Mouse (Mus musculus) embryonic facial prominence, embryonic 13.5 days (tissue): ENCODE measurements around the gene Gm49394. TPM values are rescaled to one million over a fixed set of nuclear protein-coding genes. Genes with fewer than 3 reads are reported as not detected.
A peak's percentile ranks its signal among the peaks of the same experiment; 100 is the strongest.

ENCODE experiments used
- ATAC-seq: fragments of 200-750 bp; cut with Nextera tagmentation; 2 replicates; pipeline ENCODE4 v1.8.0; 2017; ENCODE audit warnings: low read depth; ENCODE audit not compliant: insufficient number of reproducible peaks, insufficient read depth, low FRiP score, low TSS enrichment
- H3K27ac ChIP-seq: fragments of 300-500 bp; sonication (generic); 2 replicates; pipeline ENCODE4 v1.5.1; 2015; ENCODE audit warnings: moderate library complexity, mild to moderate bottlenecking, inconsistent platforms
- H3K27me3 ChIP-seq: fragments of 300-500 bp; sonication (generic); 2 replicates; pipeline ENCODE4 v1.6.1; 2015; ENCODE audit warnings: mild to moderate bottlenecking, inconsistent platforms
- H3K36me3 ChIP-seq: fragments of 300-500 bp; sonication (generic); 2 replicates; pipeline ENCODE4 v1.6.1; 2015; ENCODE audit warnings: mild to moderate bottlenecking, inconsistent platforms
- H3K4me1 ChIP-seq: fragments of 300-500 bp; sonication (generic); 2 replicates; pipeline ENCODE4 v1.6.1; 2015; ENCODE audit warnings: inconsistent platforms
- H3K4me2 ChIP-seq: fragments of 300-500 bp; sonication (generic); 2 replicates; pipeline ENCODE4 v1.6.1; 2015; ENCODE audit warnings: moderate library complexity, mild to moderate bottlenecking, inconsistent platforms
- H3K4me3 ChIP-seq: fragments of 300-500 bp; sonication (generic); 2 replicates; pipeline ENCODE4 v1.5.1; 2015; ENCODE audit warnings: mild to moderate bottlenecking, inconsistent platforms
- H3K9ac ChIP-seq: fragments of 300-500 bp; sonication (generic); 2 replicates; pipeline ENCODE4 v1.6.1; 2015; ENCODE audit warnings: mild to moderate bottlenecking, inconsistent platforms
- H3K9me3 ChIP-seq: fragments of 300-500 bp; sonication (generic); 2 replicates; pipeline ENCODE4 v1.6.1; 2016; ENCODE audit warnings: inconsistent platforms
- WGBS: fragments of 180-500 bp; shearing (Covaris S2); methylation state at CpG from one replicate; pipeline ENCODE4 v1.1.7; 2015; ENCODE audit warnings: mixed read lengths; 5-methylcytosine and 5-hydroxymethylcytosine counted together
- polyA plus RNA-seq: library from polyadenylated mRNA; unstranded; fragments of >200 nt; fragmentation: Nextera tagmentation; extraction: Ambion mirVana; gene quantifications from 2 replicates; pipeline ENCODE4 v1.2.1, GENCODE M21; 2015

Gene Gm49394
- polyA plus RNA-seq, 1 experiment from 2014 or later: not detected

DNA sequence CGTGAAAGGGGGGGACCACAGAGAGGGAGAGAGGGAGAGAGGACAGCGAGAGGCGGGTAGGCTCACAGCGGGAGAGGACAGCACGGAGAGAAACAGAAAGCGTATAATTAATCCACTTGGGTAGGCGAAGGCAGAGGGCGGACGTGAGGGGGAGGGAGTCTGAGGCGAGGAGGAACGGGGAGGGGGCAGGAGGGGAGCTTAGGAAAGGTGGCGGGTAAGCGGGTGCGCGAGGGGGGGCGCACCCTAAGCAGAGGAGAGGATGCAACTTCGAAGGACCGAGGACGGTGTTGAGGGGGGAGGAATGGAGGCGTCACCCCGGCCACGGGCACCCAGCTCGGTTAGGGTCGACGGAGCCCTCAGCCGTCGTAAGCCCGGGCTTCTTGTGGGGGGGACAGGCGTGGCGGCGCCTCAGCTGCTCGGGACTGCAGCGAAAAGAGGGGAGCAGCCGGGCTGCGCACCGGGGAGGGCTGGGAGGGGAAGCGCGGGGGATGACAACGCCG lies 11.0 kb downstream of the Gm49394 start:
- Histone ChIP-seq H3K36me3 (peaks cover 20% of the 10 kb centered on the region), H3K4me2 (peak overlapping the region; percentile 69), H3K9ac (peak overlapping the region; percentile 93), H3K27me3 (peaks cover 100% of the 10 kb centered on the region), H3K27ac (peak overlapping the region; percentile 96), H3K4me1 (peaks cover 48% of the 10 kb centered on the region), H3K9me3 (no peaks in the 10 kb centered on the region), H3K4me3 (peak overlapping the region; percentile 65)
- ATAC-seq: peak; percentile 20; the same call in 1 of the 2 replicates
- under 1% methylated on average over 39 of the region's 40 CpGs for WGBS

DNA sequence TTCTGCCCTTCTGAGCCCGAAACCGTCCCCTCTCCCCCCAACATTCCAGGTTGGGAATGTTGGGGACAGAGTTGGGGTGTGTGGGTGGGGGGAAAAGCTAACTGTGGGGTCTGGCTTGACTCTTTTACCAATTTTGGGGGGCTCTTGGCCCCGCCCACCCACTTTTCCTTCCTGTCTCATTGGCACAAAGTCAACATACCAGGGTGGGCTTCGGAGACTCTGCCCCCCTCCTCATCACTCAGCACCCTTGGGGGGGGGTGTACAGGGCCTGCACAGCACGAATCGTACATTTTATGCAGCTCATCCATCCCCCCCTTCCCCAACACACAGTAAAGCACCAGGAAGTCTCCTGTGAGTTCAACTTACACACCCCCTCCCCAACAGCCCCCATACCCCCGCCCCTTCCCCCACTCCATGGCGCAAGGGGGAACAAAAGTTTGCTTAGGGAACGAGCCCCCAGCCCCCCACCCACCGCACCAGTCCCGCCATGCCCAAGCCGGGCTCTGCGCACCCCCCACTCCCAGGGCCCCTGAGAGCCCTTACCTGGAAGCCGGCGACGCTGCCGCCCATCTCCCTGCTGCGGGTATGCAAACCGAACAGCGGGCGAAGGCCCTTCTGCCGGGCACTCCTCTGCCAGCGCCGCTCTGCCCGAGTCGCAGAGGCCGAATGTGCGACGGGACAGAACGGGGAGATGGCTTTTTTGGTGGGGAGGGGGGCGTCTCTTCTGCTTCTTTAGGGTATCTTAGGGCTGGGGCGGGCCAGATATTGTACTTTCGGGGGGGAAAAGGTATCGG lies 11.7 kb downstream of the Gm49394 start:
- Histone ChIP-seq H3K4me3 (peak overlapping the region; percentile 65), H3K4me2 (peak overlapping the region; percentile 69), H3K9me3 (no peaks in the 10 kb centered on the region), H3K4me1 (peaks cover 49% of the 10 kb centered on the region), H3K27ac (peak overlapping the region; percentile 96), H3K36me3 (peaks cover 25% of the 10 kb centered on the region), H3K9ac (peak overlapping the region; percentile 93), H3K27me3 (peaks cover 98% of the 10 kb centered on the region)
- no peak for ATAC-seq
- WGBS: 1% methylated on average over 34 of the region's 34 CpGs

DNA sequence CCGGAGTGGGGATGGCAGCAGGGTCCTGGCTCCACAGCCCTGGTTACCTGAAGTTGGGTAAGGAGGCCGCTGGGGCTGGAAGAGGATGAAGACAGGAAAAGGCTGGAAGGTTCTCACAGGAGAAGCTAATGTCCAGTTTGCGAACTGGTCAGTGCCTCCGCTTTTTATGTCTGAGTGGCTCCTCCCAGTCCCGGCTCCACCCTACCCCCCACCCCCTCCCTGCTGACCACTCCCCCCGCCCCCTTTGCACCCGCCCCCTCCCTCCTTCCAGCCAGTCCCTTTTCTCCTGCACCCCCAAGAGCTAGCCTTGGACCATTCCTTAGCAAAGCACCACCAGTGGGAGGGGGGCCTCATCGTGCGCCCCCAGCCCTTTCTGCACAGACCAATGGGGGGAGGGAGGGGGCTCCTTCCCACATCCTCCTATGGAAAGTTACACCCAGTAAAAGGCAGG lies 12.4 kb downstream of the Gm49394 start:
- WGBS: 10% methylated on average over 8 of the region's 9 CpGs
- H3K9ac ChIP-seq: peak overlapping the region; percentile 93

DNA sequence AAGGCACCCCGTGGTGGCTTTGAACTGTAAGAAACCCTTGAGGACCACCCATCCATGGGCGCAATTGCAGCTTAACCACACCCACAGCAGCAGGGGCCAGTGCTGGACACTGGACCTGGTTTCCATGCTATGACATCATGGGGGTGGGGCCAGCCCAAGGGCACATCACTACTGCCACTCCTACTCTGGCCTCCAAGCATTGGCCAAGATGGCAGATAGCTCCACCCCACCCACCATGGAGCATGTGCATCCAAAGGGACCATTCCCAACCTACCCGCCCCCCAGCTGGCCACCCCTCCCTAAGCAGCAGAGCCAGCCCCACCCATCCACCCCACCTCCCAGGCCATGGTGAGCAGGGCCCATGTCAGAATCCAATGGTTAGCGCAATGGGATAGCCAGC lies 13.7 kb downstream of the Gm49394 start:
- Histone ChIP-seq H3K9ac (peak overlapping the region; percentile 93), H3K36me3 (peaks cover 38% of the 10 kb centered on the region), H3K4me1 (peaks cover 48% of the 10 kb centered on the region), H3K4me2 (peak overlapping the region; percentile 69), H3K27ac (peak overlapping the region; percentile 72; the same call in 1 of the 2 replicates), H3K9me3 (no peaks in the 10 kb centered on the region), H3K27me3 (peaks cover 86% of the 10 kb centered on the region), H3K4me3 (peak overlapping the region; percentile 65)
- 41% methylated on average over 4 of the region's 4 CpGs for WGBS
- ATAC-seq: no peak

More for the DNA sequence above, 12.4 kb downstream of the Gm49394 start:
- Histone ChIP-seq H3K27me3 (peaks cover 94% of the 10 kb centered on the region), H3K36me3 (peaks cover 28% of the 10 kb centered on the region), H3K27ac (peak overlapping the region; percentile 96), H3K4me2 (peak overlapping the region; percentile 69), H3K4me3 (peak overlapping the region; percentile 65), H3K9me3 (no peaks in the 10 kb centered on the region), H3K4me1 (peaks cover 49% of the 10 kb centered on the region)
- no peak for ATAC-seq

DNA sequence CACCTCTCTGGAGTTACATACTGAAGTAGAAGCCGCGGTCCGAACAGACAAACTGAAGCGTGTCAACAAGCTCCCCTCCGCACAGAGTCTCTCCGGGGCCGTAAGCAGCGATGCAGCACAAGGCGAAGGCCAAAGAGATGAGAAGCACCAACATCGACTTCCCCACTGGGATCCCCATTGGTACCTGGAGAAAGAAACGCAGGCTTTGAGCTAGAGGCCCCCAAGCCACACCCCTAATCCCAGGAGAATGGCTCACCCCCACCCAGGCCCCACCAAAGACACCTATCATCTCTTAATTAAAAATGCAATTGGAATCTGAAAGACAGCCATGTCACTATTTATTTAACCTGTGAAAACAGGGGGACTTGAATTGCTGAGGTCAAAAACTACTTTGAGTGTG lies 14.1 kb downstream of the Gm49394 start:
- no peak for ATAC-seq
- H3K27ac ChIP-seq: no peak overlapping the region; the same call in 1 of the 2 replicates

DNA sequence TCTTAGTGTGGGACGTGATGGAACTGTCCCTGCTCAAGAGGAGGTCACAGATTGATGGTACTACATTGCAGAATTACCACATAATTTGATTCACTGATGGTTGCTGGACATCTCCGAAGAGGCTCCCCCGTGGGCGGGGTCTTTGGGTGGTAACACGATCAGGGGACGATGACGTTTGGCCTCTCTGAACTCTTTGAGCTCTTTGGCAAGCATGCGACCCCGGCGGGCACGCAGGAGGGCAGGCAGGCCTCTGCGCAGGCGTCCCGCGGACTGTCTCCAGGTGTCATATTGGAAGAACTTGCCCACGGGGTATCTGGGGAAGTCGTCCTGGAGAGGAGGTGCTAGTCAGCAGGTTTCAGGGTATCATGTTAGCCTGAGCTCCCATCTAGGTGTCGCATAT lies 16.0 kb downstream of the Gm49394 start:
- Histone ChIP-seq H3K9ac (0 out of 2 replicates have a peak overlapping the region, but pooled peaks have one; percentile 36), H3K4me1 (peaks cover 37% of the 10 kb centered on the region), H3K4me3 (0 out of 2 replicates have a peak overlapping the region, but pooled peaks have one; percentile 3), H3K27me3 (peaks cover 62% of the 10 kb centered on the region), H3K4me2 (0 out of 2 replicates have a peak overlapping the region, but pooled peaks have one; percentile 7), H3K9me3 (no peaks in the 10 kb centered on the region), H3K36me3 (peaks cover 42% of the 10 kb centered on the region), H3K27ac (peak overlapping the region; percentile 8; the same call in 1 of the 2 replicates)
- 14% methylated on average over 18 of the region's 18 CpGs for WGBS
- ATAC-seq: no peak

More for the DNA sequence above, 14.1 kb downstream of the Gm49394 start:
- Histone ChIP-seq H3K36me3 (peaks cover 42% of the 10 kb centered on the region), H3K9ac (peak overlapping the region; percentile 93), H3K4me3 (peak overlapping the region; percentile 65), H3K4me1 (peaks cover 44% of the 10 kb centered on the region), H3K27me3 (peaks cover 81% of the 10 kb centered on the region), H3K4me2 (peak overlapping the region; percentile 69), H3K9me3 (no peaks in the 10 kb centered on the region)
- WGBS: 17% methylated on average over 11 of the region's 11 CpGs

DNA sequence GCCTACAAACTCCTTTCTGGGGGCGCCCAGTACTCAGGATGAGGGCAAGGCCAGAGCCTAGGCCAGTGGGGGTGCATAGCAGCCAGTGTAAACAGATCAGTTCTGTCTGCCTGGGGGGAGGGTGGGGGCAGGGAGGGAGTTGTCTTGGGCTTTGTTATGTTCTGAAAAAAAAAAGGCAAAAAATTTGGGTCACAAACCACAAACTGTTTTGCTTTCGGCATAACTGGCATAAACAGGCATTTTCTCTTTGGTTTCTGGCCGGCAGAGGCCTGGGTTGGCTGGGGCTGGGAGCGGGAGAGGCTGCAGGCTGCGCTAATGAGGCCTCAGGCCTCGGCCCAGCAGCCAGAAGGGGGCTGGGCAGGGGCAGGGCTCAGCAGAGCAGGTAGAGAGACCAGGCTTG lies 23.1 kb downstream of the Gm49394 start:
- no peak overlapping the region for H3K4me2 ChIP-seq
- peaks cover 11% of the 10 kb centered on the region; the same call in 1 of the 2 replicates for H3K36me3 ChIP-seq
- peak overlapping the region; percentile 80 for H3K27ac ChIP-seq
- no peak overlapping the region for H3K9ac ChIP-seq
- 0 out of 2 replicates have a peak, but pooled peaks have one; percentile 18 for ATAC-seq
- H3K4me1 ChIP-seq: peaks cover 26% of the 10 kb centered on the region
- H3K27me3 ChIP-seq: peaks cover 3% of the 10 kb centered on the region; the same call in 1 of the 2 replicates
- no peaks in the 10 kb centered on the region for H3K9me3 ChIP-seq
- H3K4me3 ChIP-seq: no peak overlapping the region
- WGBS: 24% methylated on average over 6 of the region's 6 CpGs

DNA sequence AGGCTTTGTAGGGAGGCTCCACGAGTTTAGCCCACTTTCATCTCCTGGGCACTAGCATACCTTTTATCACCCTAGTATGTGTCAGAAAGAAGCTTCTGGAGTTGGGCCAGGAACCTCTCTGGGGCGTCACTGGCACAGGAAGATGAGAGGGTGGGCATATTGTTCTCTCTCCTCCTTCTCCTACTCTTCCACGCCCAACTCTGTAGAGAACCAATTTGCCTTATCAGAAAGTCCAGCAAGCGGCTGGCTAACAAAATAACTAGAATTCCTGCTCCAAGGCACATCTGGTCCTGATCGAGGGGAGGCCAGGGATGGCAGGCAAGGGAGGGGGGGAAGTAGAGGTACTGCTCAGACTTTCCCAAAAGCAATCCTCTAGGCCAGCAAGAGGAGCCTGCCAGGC lies 24.7 kb downstream of the Gm49394 start:
- no peak overlapping the region for H3K9ac ChIP-seq
- peak overlapping the region; percentile 80 for H3K27ac ChIP-seq
- H3K4me3 ChIP-seq: no peak overlapping the region
- 18% methylated on average over 5 of the region's 5 CpGs for WGBS
- H3K9me3 ChIP-seq: no peaks in the 10 kb centered on the region
- no peaks in the 10 kb centered on the region for H3K36me3 ChIP-seq
- no peaks in the 10 kb centered on the region for H3K27me3 ChIP-seq
- no peak for ATAC-seq
- no peak overlapping the region for H3K4me2 ChIP-seq
- H3K4me1 ChIP-seq: peaks cover 26% of the 10 kb centered on the region

DNA sequence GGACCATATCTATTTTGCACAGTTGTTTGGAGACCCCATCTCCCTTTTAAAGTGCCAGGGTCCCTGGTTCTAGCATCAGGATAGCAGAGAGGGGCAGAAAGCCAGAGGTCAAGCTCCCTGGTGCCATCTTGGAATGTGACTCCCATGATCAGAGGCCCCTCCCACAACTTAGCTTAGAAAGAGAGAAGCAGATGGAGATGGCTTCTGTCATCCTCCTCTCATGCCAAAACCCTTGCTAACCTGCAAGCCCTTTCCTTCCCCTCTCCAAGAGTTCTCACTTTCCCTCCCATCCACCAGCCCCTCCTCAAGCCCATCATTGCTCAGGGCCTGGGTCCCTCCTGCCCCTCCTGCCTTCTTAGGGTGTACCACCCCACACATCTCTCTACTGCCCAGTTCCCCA lies 33.6 kb downstream of the Gm49394 start:
- ATAC-seq: no peak
- Histone ChIP-seq H3K27me3 (no peaks in the 10 kb centered on the region), H3K9me3 (no peaks in the 10 kb centered on the region), H3K4me1 (peaks cover 15% of the 10 kb centered on the region), H3K27ac (no peak overlapping the region), H3K4me2 (no peak overlapping the region), H3K9ac (no peak overlapping the region), H3K36me3 (no peaks in the 10 kb centered on the region), H3K4me3 (no peak overlapping the region)

DNA sequence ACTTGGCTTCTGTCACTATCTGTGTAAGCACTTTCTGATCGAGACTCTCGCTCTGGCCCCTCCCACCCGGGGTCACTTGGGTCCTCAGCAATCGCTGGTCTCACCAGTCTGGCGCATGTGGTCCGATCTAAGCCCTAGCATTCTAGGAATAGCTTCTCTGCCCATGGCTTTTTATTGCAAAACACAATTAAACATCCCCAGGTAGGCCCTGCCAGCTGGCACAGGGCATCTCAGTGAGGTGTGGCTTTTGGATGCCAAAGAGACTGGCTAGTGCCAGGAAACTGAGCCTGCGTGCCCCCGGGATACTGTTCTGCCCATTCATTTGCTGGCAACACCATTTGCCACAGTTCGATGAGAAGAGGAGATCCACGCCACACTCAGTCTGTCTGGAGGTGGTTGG lies 39.1 kb downstream of the Gm49394 start:
- Histone ChIP-seq H3K4me3 (no peak overlapping the region), H3K27ac (no peak overlapping the region), H3K4me2 (no peak overlapping the region), H3K9ac (no peak overlapping the region), H3K36me3 (no peaks in the 10 kb centered on the region), H3K4me1 (peaks cover 11% of the 10 kb centered on the region), H3K27me3 (no peaks in the 10 kb centered on the region), H3K9me3 (no peaks in the 10 kb centered on the region)
- ATAC-seq: no peak
- WGBS: 86% methylated on average over 10 of the region's 10 CpGs

DNA sequence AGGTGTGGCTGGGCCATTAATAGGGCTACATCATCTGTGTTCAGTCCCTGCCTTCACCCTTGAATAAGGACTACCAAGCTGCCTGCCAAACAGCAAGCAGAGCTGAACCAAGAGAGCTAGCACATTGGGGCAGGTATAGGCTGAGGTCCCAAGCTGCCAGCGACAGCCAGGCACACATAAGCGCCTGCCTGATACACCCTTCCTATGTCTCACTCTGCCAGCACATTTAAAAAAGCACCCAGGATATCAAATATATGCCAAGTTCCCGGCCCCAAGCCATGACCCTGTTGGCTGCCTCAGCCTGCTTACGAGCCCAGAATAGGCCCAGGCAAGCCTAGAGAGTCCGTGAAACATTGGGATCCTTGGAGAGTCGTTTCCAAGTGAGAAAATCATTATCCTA lies 39.9 kb downstream of the Gm49394 start:
- no peak for ATAC-seq
- 76% methylated on average over 6 of the region's 6 CpGs for WGBS

More for the DNA sequence above, 39.9 kb downstream of the Gm49394 start:
- H3K4me3 ChIP-seq: no peak overlapping the region
- no peaks in the 10 kb centered on the region for H3K36me3 ChIP-seq
- no peak overlapping the region for H3K27ac ChIP-seq
- H3K4me1 ChIP-seq: peaks cover 11% of the 10 kb centered on the region
- H3K9me3 ChIP-seq: no peaks in the 10 kb centered on the region
- no peak overlapping the region for H3K9ac ChIP-seq
- H3K4me2 ChIP-seq: no peak overlapping the region
- H3K27me3 ChIP-seq: no peaks in the 10 kb centered on the region
